Mouse (Mus musculus): Measurements from ENCODE around the gene Olfr768.
"Not testable (repeated sequence)": the region's sequence is repeated elsewhere in the genome, so short reads cannot be mapped to it uniquely, and the experiment has no call there.

Olfr768 gene

DNA sequence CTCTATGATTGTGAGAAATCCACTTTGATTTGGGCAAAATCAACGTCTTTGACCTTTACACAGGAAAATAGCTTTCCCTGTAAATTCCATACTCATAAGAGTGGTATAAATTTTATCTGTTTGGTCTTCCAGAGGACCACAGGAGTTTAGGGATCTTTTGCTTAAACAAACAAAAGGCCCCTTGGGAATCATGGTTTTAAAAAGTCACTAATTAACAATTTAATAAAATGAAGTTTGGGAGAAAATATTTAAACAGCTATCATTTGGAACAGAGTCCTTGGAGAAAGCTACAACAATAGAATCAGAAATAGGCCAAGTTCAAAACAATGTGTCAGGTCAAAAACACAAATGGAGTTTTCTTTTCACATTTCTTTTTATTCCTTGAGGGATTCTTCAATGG lies at the start of gene Olfr768:
Olfr768 (minus strand) TSS at position 101 of the 400 bp plus-strand sequence.
- no peak for DNase-seq (ENCODE audit: low spot score in 2 of 2)

DNA sequence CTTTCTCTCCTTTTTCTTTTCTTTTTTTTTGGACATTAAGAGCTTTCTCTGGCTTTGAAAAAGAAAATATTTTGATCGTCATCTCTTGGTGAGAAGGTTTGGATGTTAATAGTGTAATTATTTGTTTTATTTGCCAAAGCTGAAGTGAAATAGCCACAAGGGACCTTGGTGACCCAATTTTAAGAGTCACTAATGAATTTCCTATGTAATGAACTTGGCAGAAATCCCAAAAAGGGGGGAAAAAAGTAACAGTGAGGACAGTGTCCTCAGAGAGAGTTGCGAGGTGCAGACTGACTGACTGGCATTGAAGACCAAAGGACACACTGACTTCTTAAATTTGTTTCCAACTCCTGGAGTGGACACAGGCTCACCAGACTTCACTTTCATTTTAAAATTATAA lies 39.7 kb upstream of the Olfr768 start, which contains the start of gene Olfr770:
Olfr770 (minus strand) TSS at position 101 of the 400 bp plus-strand sequence.
- no peak for DNase-seq (ENCODE audit: low spot score in 2 of 2)

DNA sequence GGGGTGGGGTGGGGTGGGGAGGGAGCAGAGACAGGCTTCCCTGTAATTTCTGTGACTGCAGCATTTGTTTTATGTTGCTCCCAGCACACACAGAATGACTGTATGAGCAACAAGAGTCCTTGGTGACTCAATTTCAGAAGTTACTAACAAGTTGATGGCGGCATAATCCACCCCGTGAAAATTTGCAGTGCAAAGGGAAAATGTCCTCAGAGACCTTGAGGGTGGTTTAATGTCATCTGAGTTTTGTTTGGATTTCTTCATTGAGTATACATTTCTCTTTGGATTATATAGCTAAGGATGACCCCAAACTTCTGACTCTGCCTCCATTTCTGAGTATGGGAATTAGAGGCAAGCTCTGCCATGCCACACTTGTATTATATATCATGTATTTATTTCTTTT lies 18.6 kb upstream of the Olfr768 start, which contains the start of gene Olfr769:
Olfr769 (minus strand) TSS at position 101 of the 400 bp plus-strand sequence.
- DNase-seq (ENCODE audit: low spot score in 2 of 2) = no peak

DNA sequence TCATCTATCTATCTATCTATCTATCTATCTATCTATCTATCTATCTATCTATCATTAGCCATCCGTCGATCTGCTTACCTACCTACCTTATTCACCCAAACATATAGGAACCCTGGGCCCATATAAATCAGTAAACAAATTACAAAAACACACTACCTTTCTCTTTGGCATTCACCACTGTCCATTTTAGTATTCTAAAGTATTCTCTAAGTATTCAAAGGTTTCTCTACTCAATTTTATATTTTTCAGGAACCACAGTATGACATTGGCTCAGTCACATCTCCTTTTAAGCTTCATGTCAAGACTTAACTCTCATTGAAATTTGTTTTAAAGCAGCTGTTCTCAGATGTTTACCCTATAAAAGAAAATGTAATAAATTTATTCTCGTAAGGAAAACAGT lies 16.0 kb upstream of the Olfr768 start:
- no peak for DNase-seq (ENCODE audit: low spot score in 2 of 2)

DNA sequence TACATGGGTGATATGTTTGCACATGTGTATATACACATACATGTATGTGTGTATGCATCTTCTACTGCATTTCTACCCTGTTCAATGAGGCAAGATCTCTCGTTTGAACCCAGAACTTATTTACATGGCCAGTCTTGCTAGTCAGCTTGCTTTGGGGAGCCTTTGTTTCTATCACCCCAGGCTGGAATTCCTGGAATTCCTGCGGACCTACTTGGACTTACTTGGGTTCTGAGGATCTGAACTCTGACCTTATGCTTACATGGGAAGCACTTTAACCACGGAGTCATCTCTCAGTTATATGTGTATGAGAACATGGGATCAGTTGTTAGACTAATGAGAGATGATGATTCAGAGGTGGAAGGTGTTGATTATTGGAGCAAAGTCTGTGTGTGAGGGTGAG lies 2.1 kb upstream of the Olfr768 start:
- DNase-seq (ENCODE audit: low spot score in 2 of 2) = no peak

DNA sequence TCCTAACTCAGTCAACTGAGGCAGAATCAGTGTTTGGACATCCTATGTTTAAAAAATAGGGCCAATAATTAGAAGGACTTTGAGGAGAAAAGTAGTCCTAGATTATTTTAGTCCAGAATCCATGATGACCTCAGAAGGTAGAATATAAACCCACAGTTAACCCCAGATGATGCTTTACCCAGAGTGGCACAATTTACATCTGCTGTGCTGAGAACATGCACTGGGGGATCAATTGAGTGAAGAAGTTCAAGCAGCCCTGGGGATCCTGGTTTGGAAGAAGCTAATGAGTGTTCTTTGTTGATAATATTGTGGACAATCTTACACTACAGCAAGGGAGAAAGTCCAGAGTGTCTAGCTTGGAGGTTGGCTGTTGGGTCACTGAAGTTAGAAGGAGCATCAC lies 16.4 kb downstream of the Olfr768 start, which contains the start of gene Olfr767:
Olfr767 (minus strand) TSS at position 101 of the 400 bp plus-strand sequence.
- not testable (repeated sequence) for DNase-seq (ENCODE audit: low spot score in 2 of 2)

DNA sequence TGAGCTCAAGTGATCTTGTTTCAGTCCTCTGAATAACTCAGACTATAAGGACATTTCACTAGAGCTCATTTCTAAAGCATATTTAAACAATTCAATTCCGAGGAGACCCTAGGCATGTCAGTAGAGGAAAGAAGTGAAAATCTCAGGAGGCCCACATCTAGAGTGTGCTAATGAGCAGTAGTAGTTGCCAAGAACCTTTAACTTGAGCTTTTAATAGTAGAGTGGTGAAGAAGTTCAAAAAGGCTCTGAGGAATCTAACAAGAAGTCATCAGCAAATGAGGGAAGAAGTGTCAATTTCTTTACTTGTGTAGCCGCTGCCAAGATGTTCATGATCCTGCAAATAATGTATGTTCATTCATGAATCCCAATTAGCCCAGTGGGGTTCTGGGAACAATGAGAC lies 30.3 kb downstream of the Olfr768 start, which contains the start of gene Olfr766-ps1:
Olfr766-ps1 (minus strand) TSS at position 101 of the 400 bp plus-strand sequence.
- DNase-seq (ENCODE audit: low spot score in 2 of 2) = no peak

DNA sequence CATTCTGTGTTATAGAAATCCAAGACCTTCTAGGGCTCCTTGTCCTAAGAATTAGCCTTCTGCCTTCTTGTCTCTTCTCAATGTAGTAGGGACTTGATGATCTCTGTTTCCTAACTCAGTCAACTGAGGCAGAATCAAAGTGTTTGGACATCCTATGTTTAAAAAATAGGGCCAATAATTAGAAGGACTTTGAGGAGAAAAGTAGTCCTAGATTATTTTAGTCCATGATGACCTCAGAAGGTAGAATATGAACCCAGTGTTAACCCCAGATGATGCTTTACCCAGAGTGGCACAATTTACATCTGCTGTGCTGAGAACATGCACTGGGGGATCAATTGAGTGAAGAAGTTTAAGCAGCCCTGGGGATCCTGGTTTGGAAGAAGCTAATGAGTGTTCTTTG lies 49.3 kb downstream of the Olfr768 start, which contains the start of gene Olfr765:
Olfr765 (minus strand) TSS at position 101 of the 400 bp plus-strand sequence.
- DNase-seq (ENCODE audit: low spot score in 2 of 2) = not testable (repeated sequence)

All from right cerebral cortex, postnatal 10 days (tissue).